Mouse (Mus musculus): ENCODE data around the gene Rab11fip2. TPM values are rescaled to one million over a fixed set of nuclear protein-coding genes. Genes with fewer than 3 reads are reported as not detected.

Gene Rab11fip2
- 1.2 and 1.6 TPM in 2 replicates for polyA plus RNA-seq (2012)

GRCm38 (mm10) chr19:59943322-59943871 lies at the start of gene Rab11fip2:
Gene Rab11fip2, minus strand, starts transcription at chr19:59943654.

